Comparison of ENCODE assay signal across 8 mouse cellular contexts in the genomic region with DNA sequence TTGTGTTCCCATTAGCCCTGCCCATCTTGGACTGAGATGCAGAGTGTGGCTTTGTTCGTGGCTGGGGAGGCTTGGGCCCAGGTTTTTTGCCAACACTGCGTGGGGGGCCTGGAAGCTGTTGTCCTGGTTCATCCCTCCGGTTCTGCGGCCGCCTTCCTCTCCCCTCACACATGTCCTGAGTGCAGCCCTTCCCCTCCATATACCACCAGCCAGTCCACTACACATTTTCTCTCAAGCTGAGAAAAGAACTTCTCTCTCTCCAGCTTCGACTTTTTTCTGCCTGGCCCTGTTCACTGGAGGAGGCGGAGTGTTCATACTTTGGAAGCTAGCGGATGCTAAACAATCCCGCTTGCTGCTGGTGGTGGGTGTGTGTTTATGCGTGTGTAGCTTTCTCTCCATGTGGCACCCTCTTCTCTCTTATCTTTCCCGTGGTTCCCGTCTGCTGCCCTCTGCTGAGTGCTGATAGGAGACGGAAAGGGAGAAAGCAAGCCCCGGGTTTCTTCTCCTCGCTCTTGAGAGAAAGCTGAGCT. TPM values are rescaled to one million over a fixed set of nuclear protein-coding genes. Genes with fewer than 3 reads are reported as not detected.
DNase-seq lines count a peak whose midpoint lies in the region; ATAC-seq and TF ChIP-seq lines count a peak whose summit lies in the region.

No protein-coding gene starts in this region.

- H3K27ac ChIP-seq in lung, postnatal 0 days (ENCODE audit: low read length) = no peak overlapping the region
- 0 out of 2 replicates have a peak overlapping the region, but pooled peaks have one; percentile 20 for H3K27ac ChIP-seq in embryonic facial prominence, embryonic 10.5 days (replicated peaks)
- H3K27ac ChIP-seq in limb, embryonic 10.5 days = peak overlapping the region; percentile 20; the same call in 1 of the 2 replicates
- no peak overlapping the region for H3K27ac ChIP-seq in thymus, adult 2 months (ENCODE audit: control insufficient read depth, insufficient read depth, low read length)

- TF ChIP-seq POLR2A in lung, adult 2 months (IDR thresholded peaks at IDR 0.05; ENCODE audit: borderline replicate concordance, extremely low read depth, low read depth, low read length) = no peak
- TF ChIP-seq POLR2A in thymus, adult 2 months (IDR thresholded peaks at IDR 0.05; ENCODE audit: control insufficient read depth, extremely low read depth, insufficient read depth, low read length, poor library complexity) = no peak

- 29% methylated on average over 15 of the region's 15 CpGs for WGBS in lung, postnatal 0 days
- WGBS in lung, adult 2 months = 35% methylated on average over 15 of the region's 15 CpGs
- WGBS in embryonic facial prominence, embryonic 10.5 days = 52% methylated on average over 15 of the region's 15 CpGs
- 63% methylated on average over 15 of the region's 15 CpGs for WGBS in limb, embryonic 10.5 days
- WGBS in thymus, adult 2 months = 83% methylated on average over 15 of the region's 15 CpGs

- no peak overlapping the region for H3K4me3 ChIP-seq in lung, postnatal 0 days (ENCODE audit: low read depth, low read length)
- no peak overlapping the region for H3K4me3 ChIP-seq in lung, adult 2 months (replicated peaks; ENCODE audit: extremely low read depth, low read depth, low read length)
- H3K4me3 ChIP-seq in embryonic facial prominence, embryonic 10.5 days = no peak overlapping the region
- no peak overlapping the region for H3K4me3 ChIP-seq in limb, embryonic 10.5 days
- no peak overlapping the region for H3K4me3 ChIP-seq in thymus, adult 2 months (ENCODE audit: control insufficient read depth, insufficient read depth, low read length)

- TF ChIP-seq EP300 in lung, postnatal 0 days (IDR thresholded peaks at IDR 0.05) = no peak

- H3K27me3 ChIP-seq in lung, postnatal 0 days (replicated peaks; ENCODE audit: insufficient read depth, low read length) = no peaks in the 10 kb centered on the region
- H3K27me3 ChIP-seq in embryonic facial prominence, embryonic 10.5 days (replicated peaks; ENCODE audit: low read depth, poor library complexity, severe bottlenecking) = peaks cover 5% of the 10 kb centered on the region; the same call in 1 of the 2 replicates
- H3K27me3 ChIP-seq in limb, embryonic 10.5 days (ENCODE audit: low read depth, poor library complexity, severe bottlenecking) = peaks cover 9% of the 10 kb centered on the region; the same call in 1 of the 2 replicates
- H3K27me3 ChIP-seq in thymus, adult 2 months (ENCODE audit: control insufficient read depth, insufficient read depth, low read length) = no peaks in the 10 kb centered on the region

- H3K9ac ChIP-seq in lung, postnatal 0 days (replicated peaks; ENCODE audit: low read depth) = no peak overlapping the region

- H3K9me3 ChIP-seq in lung, postnatal 0 days (ENCODE audit: low read length) = no peaks in the 10 kb centered on the region
- H3K9me3 ChIP-seq in embryonic facial prominence, embryonic 10.5 days = no peaks in the 10 kb centered on the region
- H3K9me3 ChIP-seq in limb, embryonic 10.5 days (replicated peaks) = no peaks in the 10 kb centered on the region

- DNase-seq in lung, postnatal 0 days (ENCODE audit: low spot score) = peak; percentile 30
- no peak for DNase-seq in lung, adult 2 months
- no peak for DNase-seq in embryonic facial prominence, embryonic 10.5 days (ENCODE audit: low spot score)
- peak; percentile 28 for DNase-seq in heart, postnatal 4 days
- no peak for DNase-seq in limb, embryonic 10.5 days (ENCODE audit: low spot score)
- peak; percentile 52 to 64 for DNase-seq in right cerebral cortex, postnatal 36 days (ENCODE audit: low spot score in 2 of 2)
- no peak for DNase-seq in thymus, adult 2 months

- H3K4me2 ChIP-seq in lung, postnatal 0 days (replicated peaks; ENCODE audit: low read depth, low read length) = no peak overlapping the region

- no peaks in the 10 kb centered on the region for H3K36me3 ChIP-seq in lung, postnatal 0 days (ENCODE audit: insufficient read depth, low read length)
- peaks cover 5% of the 10 kb centered on the region; the same call in 1 of the 2 replicates for H3K36me3 ChIP-seq in embryonic facial prominence, embryonic 10.5 days (replicated peaks)
- H3K36me3 ChIP-seq in limb, embryonic 10.5 days = peaks cover 3% of the 10 kb centered on the region; the same call in 1 of the 2 replicates
- no peaks in the 10 kb centered on the region for H3K36me3 ChIP-seq in thymus, adult 2 months (ENCODE audit: control insufficient read depth, insufficient read depth, low read length)

- peak; percentile 34 for ATAC-seq in lung, postnatal 0 days
- no peak for ATAC-seq in monocyte, adult 5-6 weeks (replicated peaks; ENCODE audit: insufficient number of reproducible peaks, low FRiP score, low TSS enrichment, poor library complexity, severe bottlenecking)

- TF ChIP-seq CTCF in lung, postnatal 0 days (IDR thresholded peaks at IDR 0.05) = peak; percentile 30
- no peak for TF ChIP-seq CTCF in lung, adult 2 months (IDR thresholded peaks at IDR 0.05; ENCODE audit: insufficient read depth, low read length)
- TF ChIP-seq CTCF in thymus, adult 2 months (IDR thresholded peaks at IDR 0.05; ENCODE audit: borderline replicate concordance, control insufficient read depth, extremely low read depth, insufficient read depth, low read length, poor library complexity) = no peak

- no peaks in the 10 kb centered on the region; the same call in 1 of the 2 replicates for H3K4me1 ChIP-seq in lung, postnatal 0 days (ENCODE audit: insufficient read depth, low read depth, low read length)
- no peaks in the 10 kb centered on the region; the same call in 1 of the 2 replicates for H3K4me1 ChIP-seq in lung, adult 2 months (ENCODE audit: control insufficient read depth, insufficient read depth, low read length)
- H3K4me1 ChIP-seq in embryonic facial prominence, embryonic 10.5 days = peaks cover 100% of the 10 kb centered on the region
- H3K4me1 ChIP-seq in limb, embryonic 10.5 days = peaks cover 91% of the 10 kb centered on the region
- H3K4me1 ChIP-seq in thymus, adult 2 months (replicated peaks; ENCODE audit: control insufficient read depth, insufficient read depth, low read length) = peaks cover 83% of the 10 kb centered on the region

RNA-seq across cellular contexts. Expression of gene Galnt10, which starts 6.1 kb away (rescaled TPM):
- polyA plus RNA-seq in lung, postnatal 0 days (2015; fragmentation: Nextera tagmentation; extraction: Ambion mirVana) = 6.1 and 6.4 TPM in 2 replicates
- 6.4 and 8.1 TPM in 2 replicates for polyA plus RNA-seq in lung, adult 2 months (2012; rRNA removed)
- 18.8 and 20.1 TPM in 2 replicates for polyA plus RNA-seq in embryonic facial prominence, embryonic 10.5 days (2016; fragmentation: Nextera tagmentation; extraction: Ambion mirVana)
- total RNA-seq in heart, postnatal 4 days (2021) = 1 to 10 TPM; 8.2 to 9.1 TPM
- polyA plus RNA-seq in limb, embryonic 10.5 days (2016; fragmentation: Nextera tagmentation; extraction: Ambion mirVana) = 20.3 and 22.3 TPM in 2 replicates
- total RNA-seq in monocyte, adult 5-6 weeks (2017) = 18.6 to 31.9 TPM (median 21.5 TPM) in 3 replicates
- 28.0 and 48.9 TPM in 2 replicates for polyA plus RNA-seq in thymus, adult 2 months (2012; rRNA removed)

Comparison
In these comparisons a context has a peak if more than half of its experiments do, and no peak if none do; other contexts are left out.
1. DNase-seq: peak in lung, postnatal 0 days (single experiment), heart, postnatal 4 days (single experiment) and right cerebral cortex, postnatal 36 days (2 of 2); none in lung, adult 2 months (single experiment), embryonic facial prominence, embryonic 10.5 days (single experiment), limb, embryonic 10.5 days (single experiment) and thymus, adult 2 months (single experiment).
2. H3K27ac ChIP-seq: peak in embryonic facial prominence, embryonic 10.5 days (single experiment) and limb, embryonic 10.5 days (single experiment); none in lung, postnatal 0 days (single experiment) and thymus, adult 2 months (single experiment).